Mouse (Mus musculus) urinary bladder, adult 2 months (tissue): ENCODE results near the gene Zfp367. TPM values are rescaled to one million over a fixed set of nuclear protein-coding genes. Genes with fewer than 3 reads are reported as not detected.

Experiments used
- DNase-seq: peaks from one replicate; pipeline ENCODE4 v3.0.0; 2022; ENCODE audit warnings: low spot score
- polyA plus RNA-seq: library from polyadenylated mRNA; depleted of rRNA; stranded (reverse); fragments of >200 nt; gene quantifications from 2 replicates; pipeline ENCODE4 v1.2.3, GENCODE M21; 2012

Gene Zfp367
- polyA plus RNA-seq, 1 experiment = 30.0 TPM

DNA sequence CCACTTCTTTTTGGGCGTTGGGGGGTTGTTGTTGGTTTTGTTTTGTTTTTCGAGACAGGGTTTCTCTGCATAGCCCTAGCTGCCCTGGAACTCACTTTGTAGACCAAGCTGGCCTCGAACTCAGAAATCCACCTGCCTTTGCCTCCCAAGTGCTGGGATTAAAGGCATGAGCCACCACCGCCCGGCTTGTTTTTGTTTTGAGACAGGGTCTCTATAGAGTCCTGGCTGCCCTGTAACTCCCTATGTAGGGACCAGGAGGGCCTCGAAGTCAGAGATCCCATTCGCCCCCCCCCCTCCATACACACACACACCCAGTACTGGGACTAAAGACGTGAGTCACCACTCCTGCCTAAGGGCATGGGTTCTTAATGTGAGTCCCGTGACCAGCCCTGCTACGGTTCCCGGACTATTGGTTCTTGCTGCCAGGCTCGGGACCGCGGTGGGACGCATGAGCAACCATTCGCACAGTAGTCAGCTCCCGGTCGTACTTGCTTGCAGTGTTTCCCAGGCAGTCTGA is 807 bp upstream of the Zfp367 start:
- DNase-seq = peak; percentile 44

DNA sequence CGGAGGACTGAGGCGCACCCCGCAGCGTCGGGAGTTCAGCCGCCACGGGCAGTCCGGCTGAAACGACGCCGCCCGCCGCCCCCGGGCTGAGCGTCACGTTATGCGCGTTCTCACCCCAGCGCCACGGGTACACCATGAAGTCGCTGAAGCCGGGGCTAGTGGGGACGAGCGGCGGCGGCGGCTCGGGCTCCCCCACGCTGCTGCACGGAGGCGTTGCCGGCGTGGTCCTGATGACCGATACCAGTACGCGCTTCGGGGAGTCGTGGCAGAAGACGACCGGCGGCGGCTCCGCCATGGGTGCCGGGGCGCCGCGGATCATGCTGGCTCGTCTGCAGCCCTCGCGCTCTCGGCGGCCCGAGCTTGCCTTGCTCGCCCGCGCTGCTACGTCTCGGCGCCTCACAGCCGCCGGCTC is 325 bp downstream of the Zfp367 start:
- no peak for DNase-seq

DNA sequence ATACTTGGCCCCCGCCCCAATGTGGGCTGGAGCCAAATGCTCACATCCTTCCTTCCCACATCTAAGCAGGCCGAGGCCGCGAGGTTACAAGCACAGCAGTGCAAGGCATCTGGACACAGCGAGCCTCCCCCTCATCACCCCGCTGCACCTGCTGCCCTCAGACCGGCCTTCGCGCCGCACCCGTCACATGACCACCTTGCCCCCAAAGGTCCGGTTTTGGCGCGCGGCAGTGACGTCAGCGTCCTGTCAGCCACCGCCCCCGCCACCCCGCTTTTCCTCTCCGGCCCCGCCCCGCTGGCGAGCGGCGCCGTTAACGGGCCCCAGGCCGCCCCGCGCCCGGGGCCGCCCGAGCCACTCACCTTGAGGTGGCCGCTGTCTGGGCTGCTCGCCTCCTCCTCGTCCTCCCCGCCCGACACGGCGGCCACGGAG is 747 bp downstream of the Zfp367 start:
- peak; percentile 82 for DNase-seq

DNA sequence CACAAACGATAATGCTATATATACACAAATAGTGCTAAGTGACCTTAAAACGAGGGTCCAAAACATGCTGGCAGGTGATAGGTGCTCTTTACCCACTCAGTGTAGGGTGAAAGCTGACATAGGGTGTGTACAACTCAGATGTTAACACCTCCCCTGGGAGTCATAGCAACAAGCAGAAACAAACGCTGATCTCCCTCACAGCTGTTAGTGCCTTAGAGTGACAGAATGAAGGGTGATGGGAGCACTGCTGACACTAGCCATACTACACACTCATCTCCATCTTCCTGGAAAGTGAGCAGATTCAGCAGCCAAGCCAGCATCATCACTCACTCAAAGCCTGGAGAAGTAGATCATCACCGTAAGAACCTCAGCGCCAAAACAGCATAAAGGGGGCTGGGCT is 2.9 kb downstream of the Zfp367 start:
- DNase-seq = no peak

DNA sequence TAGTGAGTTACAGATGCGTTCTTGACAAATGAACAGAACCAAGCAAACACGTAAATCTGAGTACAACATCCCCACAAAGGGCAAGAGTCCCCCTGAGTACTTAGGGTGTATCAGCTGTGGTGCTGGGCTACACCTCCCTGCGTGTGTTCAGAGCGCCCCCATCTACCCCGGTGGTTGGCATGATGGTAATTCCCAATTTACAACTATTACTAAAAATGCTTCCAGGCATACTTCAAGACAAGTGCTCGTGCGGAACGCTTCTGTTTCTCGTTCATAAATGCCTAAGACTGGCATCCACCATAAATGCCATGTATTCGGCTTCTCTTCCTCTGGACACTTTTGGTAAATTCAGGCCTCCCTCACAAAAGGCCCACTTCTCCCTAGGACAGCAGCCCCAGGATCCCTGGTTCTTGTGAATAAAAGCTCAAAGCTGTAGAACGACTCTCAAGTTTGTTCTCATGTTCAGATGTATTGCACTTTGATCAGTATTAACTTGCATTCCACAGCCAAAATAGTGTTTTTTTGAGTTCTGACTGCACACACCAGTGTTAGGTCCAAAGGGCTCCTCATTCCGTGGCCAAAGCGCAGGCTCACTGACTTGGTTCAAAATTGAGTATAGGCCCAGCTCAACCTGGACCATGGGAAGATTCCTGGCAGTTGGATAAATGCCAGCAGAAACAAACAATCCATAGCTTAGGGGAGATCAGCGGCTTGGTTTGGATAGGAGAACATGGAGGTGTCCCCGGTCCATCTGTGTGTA is 23.2 kb downstream of the Zfp367 start:
- DNase-seq = peak; percentile 30

DNA sequence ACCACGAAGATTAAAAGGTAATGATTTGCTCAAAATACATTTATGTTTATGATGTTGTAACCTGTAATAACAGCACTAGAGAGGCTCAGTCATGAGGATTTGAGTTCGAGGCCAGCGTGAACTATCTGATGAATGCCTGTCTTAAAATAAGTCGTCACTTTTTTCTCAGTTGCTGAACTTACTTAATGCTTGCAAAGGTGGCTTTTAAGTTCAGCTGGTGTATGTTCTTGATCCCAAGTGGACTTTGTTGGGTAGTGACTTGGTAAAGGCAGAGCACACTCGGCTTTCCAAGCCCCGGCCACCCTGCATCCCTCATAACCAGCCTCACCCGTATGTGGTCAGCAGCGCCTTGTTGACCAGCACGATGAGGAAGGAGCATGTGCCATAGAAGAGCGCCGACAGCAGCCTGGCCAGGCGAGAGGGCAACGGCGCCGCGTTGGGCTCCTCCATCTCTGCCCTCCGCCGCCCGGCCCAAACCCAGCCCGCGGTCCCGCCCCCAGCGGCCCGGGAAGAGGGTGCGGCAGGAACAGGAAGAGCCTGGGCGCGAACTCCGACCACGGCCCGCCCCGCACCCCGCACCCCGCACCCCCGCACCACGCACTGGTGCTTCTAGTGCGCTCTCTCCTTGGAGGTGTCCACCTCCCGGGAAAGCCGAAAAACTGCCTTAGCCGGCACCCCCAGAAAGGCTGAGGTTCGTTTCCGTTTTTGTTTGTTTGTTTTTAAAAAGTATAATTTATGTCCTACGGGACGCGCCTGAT is 24.0 kb downstream of the Zfp367 start, which contains the start of gene Slc35d2:
TSS of gene Slc35d2 (minus strand) at position 511 of the 758 bp plus-strand sequence.
- peak; percentile 69 for DNase-seq

DNA sequence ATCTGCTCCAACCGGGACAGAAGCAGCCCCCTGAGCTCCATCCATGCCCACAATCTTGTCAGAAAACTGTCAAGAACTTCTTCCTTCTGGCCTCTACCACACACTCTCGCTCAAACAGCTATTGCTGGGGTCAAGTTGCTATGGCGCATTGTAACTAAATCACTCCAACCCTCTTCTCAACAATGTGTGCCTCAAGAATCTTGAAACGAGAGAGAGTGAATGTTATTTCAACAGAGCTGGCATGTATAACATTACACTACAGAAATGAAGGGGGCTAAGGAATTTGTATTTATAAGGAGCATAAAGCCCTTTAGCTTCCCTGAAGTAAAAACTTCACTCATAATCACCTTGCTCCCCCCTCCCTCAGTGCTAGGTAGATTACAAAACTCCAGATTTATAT is 26.7 kb downstream of the Zfp367 start:
- no peak for DNase-seq

DNA sequence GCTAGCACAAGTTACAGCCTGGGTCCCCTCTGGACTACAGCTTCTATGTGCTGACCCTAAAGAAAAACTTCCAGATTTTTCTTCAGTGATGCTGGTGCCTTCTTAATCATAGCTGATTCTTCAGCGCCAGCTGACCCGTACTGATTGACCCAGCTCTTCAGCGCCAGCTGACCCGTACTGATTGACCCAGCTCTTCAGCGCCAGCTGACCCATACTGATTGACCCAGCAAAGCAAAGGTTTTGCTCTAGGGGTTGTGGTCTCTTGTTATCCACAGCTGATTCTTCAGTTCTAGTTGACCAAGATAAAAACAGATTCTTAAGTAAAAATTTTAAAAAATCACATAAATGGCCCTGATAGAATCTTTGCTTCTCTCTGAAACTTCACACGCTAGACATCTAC is 28.1 kb downstream of the Zfp367 start:
- no peak for DNase-seq

DNA sequence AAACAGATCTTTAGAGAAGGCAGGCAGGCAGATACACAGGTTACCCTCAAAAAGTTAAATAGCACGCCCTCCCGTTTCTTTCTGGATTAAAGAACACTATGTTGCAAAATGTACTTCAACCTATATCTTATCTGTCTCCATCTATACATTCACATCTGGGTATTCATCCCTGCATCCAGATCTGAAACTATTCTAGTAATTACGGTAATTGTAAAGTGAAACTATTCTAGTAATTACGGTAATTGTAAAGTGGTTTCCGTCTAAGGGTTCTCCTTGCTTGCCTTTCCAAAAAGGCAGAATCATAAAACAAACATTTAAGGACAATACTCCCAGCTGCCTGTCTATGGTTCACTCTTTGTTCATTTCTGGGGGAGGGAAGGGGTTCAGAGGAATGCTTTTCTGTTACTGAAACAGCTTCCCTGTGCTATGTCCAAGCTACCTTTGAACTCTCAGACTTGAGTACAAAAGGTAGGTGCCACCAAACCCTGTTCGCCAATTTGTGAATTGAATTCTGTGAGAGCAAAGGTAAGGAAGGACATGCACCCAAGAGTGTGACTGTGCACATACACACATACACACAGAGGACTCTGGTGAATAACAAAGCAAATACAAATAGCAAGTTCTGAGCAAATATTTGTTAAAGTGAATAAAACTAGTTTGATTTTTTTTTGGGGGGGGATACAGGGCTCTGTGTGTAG is 29.4 kb downstream of the Zfp367 start:
- no peak for DNase-seq

DNA sequence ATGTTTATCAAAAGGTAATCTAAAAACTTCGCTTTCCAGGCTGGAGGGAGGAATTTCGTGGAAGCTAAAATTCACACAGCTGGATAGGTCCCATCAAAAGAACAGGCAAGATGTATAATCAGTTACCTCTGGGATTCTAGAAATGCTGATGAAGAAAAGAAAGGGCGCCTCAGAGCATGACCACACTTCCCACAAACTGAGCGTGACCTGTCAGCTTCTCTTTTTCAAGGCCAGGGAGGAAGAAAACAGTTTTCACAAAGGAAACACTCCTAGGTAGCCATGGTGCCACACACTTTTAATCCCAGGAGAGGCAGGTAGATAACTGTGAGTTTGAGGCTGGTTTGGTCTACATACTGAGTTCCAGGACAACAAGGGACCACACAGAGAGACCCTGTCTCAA is 32.2 kb downstream of the Zfp367 start:
- DNase-seq = no peak

DNA sequence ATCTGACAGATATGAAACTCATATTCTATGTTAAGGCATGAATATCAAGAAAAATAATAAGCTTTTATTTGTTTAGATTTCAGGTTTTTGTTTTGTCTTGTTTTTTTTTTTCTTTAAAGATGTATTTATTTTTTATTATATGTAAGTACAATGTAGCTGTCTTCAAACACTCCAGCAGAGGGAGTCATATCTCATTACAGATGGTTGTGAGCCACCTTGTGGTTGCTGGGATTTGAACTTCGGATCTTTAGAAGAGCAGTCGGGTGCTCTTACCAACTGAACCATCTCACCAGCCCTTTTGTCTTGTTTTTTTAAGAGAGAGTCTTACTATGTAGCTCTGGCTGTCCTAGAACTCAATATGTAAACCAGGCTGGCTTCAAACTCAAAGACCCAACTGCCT is 35.6 kb downstream of the Zfp367 start:
- DNase-seq = no peak

DNA sequence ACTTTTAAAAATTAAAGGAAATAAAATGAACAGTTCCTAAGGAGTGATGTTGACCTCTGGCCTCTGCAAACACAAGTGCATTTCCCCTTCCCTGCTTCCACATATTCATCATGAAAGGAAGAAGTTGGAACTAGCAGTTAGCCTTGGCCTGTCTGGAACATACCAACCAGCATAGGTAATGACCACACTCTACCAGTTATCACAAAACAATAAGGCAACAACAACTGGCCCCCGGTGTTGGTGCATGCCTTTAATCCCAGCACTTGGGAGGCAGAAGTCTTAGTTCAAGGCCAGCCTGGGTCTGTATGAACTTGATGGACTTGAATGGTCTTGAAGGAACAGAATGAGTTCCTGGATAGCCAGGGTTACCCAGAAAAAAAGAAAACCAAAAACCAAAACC is 42.6 kb downstream of the Zfp367 start:
- no peak for DNase-seq

DNA sequence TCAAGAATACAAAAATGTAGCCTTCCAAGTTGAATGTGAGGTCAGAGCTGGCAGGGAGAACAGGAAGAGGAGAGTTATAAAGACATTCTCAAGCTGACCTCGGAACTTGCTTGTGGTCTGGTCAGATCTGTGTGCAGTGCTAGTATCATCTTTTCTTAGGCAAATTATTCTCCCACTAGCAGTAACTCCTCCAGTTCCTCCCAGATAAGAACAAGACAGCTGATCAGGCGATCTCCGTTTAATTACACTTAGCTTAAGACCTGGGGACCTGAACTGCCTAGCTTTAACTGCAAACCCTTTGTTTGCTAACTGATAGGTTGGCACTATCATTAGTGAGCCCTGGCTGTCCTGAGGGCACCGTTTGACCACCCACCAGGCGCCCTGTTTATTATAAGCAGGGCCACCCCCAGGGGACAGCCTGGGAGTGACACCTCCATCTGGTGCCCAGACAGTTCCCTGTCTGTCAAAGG is 44.6 kb downstream of the Zfp367 start:
- no peak for DNase-seq

DNA sequence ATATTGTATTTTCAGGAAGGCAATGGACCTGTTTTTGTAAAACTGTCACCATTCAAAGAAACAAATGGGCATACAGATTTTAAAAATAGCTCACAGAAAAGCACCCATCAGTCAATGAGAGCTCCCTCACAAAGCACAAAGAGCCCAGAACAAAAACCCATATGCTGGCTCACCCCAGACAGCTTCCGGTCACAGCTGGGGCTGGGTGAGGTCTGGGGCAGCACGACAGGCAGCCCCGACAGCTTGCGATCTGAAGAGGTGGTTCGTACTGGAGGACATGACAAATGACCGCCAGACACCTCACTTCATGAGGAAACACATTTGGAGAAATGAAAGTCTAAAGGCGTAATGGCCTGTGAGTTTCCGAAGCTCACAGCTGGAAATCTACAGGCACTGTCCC is 45.5 kb downstream of the Zfp367 start:
- no peak for DNase-seq

DNA sequence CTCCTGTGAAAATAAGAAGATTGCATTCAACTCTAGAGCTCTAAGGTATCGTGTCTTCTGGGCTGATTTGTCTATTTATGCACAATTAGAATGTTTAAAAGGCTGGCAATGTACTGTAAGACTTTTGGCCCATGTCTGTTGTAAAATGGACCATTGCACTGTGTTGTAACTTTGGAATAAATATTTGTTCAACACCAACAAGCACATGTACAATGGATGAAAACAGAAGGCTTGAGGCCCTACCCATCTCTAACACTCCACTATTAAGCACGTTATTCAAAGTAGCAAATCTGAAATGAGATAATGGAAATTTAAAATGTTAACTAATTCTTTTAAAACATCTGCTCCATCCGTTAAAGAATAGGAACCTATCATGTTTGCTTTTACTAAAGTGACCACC is 45.9 kb downstream of the Zfp367 start:
- no peak for DNase-seq

DNA sequence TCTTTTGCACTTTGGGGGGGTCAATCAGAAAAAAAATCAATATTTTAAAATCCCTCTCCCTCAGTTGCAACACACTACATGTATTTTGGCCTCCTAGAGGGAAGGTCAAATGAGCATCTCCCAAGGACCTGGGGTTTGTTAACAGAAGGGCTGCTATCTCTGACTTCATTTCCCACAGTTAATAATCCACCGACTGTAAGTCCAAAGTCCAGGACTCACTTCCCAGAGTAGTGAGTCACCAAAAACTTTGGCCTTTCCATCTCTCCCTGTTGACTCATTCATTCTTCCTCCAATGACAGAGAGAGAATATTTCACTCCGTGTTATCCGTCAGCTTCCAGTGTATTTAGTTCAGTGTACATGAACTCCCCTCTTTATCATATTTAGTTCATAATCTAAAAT is 47.3 kb downstream of the Zfp367 start:
- DNase-seq = no peak

DNA sequence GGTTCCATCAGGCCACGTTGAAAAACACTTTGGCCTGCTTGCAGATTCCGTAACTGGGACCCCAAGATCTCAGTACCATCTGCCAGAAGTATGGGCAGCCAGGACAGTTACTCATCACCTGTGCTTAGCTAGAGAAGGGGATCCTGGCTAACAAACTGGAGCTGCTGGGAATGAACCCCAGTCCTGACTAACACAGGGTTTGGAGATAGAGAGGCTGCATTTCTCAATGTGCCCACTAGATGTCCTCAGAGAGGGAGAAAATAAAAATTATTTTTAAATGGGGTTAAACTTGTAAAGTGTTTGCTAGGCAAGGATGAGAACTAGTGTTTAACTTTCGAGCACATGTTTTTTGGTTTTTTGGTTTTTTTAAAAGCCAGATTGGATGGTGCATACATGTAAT is 52.8 kb downstream of the Zfp367 start:
- DNase-seq = no peak

DNA sequence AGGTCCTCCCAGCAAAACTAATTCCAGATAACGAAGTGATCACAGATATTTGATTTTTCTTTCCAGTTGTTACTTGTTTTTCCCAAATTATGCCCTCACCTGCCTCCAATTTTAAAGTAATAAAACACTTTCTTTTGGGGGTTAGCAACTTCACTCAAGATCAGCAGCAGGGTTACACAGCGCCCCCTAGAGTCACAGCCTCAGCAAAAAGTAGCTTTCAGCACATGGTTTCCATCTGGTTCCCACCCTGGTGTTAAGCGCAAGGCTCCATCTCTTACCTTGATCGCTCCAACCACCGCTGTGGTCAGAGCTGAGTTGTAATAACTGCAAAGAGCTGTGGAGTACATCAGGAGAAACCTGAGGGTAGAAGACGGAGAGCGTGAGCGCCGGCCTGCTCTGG is 54.0 kb downstream of the Zfp367 start:
- no peak for DNase-seq

DNA sequence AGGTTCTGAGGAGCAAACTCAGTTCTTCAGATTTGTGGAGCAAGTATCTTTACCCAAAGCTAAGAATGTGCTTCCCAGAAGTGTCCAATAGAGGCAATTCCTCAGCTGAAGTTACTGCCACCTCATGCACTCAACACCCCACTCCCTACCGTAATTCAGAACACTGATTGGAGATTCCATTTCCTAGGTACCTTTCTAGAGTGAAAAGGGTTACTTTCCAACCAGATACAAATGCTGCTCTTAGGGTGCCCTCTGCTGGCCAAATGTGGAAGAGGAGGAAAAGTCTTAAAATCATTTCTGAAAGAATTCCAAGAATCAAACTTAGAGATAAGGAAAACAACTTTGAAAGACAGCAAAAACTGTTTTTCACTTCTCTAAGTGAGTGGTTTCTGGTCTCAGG is 59.7 kb downstream of the Zfp367 start:
- peak; percentile 34 for DNase-seq

DNA sequence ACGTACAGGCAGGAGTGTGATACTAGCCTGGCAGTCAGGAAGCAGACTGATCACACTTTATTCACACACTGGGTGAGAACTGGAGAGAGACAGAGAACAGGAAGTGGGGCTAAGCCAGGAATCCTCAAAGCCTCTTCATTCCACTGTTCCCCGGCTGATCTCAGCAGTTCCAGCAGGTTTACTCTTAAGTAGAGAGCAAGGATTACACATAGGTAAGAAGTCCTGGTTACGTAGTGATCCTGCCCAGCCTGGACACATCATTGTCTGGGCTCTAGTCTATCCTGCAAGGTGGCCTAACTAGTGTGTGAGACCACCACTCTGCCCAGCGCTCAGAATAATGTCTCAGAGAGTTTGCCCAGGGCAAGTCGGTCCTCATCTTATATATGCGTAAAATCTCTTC is 60.2 kb downstream of the Zfp367 start:
- no peak for DNase-seq

DNA sequence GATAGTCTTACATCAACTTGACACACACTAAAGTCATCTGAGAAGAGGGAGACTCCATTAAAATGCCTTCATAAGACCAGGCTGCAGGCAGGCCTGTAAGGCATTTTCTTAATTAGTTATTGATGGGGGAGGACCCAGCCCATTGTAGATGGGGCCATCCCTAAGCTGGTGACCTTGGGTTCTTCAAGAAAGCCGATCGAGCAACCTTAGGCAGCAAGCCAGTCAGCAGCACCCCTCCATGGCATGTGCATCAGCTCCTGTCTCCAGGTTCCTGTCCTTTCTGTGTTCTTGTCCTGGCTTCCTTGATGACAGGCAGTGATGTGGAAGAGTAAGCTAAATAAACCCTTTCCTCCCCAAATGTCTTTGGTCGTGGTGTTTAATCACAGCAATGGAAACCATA is 60.9 kb downstream of the Zfp367 start:
- no peak for DNase-seq

DNA sequence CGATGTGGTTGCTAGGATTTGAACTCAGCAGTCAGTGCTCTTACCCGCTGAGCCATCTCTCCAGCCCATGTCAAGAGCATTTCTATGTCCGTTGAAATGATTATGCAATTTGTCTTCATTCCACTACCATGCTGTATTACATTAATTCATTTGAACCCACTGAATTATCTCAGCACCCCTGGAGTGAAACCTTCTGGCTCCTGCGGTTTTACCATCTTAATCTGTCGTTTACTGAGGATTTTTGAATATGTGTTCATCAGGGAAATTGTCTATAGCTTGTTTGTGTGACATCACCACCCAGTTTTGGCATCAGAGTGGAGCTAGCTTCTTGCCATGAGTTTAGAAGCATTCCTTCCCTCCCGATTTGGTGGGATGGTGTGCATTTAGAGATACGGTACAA is 62.0 kb downstream of the Zfp367 start:
- no peak for DNase-seq
